Mouse (Mus musculus) heart, adult 2 months (tissue): ENCODE results near the gene Eif4a1. TPM values are rescaled to one million over a fixed set of nuclear protein-coding genes. Genes with fewer than 3 reads are reported as not detected.
"Not testable (repeated sequence)": the region's sequence is repeated elsewhere in the genome, so short reads cannot be mapped to it uniquely, and the experiment has no call there.

Experiments used
- DNase-seq, 2 experiments: peaks; one replicate each; pipeline ENCODE4 v3.0.0; 2021
- H3K27ac ChIP-seq: fragments of 200-600 bp; 2 replicates; pipeline ENCODE4 v1.8.1; 2022
- H3K27me3 ChIP-seq: fragments of 200-500 bp; 2 replicates; pipeline ENCODE4 v1.6.1; 2012; ENCODE audit warnings: mild to moderate bottlenecking, low read length, inconsistent platforms, mixed read lengths; ENCODE audit not compliant: control insufficient read depth, insufficient read depth
- H3K36me3 ChIP-seq: fragments of 200-500 bp; 2 replicates; pipeline ENCODE4 v1.6.1; 2012; ENCODE audit warnings: low read length, inconsistent platforms; ENCODE audit not compliant: control insufficient read depth, insufficient read depth
- H3K4me1 ChIP-seq: fragments of 200-500 bp; 2 replicates; pipeline ENCODE4 v1.6.1; 2011; ENCODE audit warnings: low read length; ENCODE audit not compliant: control insufficient read depth, insufficient read depth
- H3K4me3 ChIP-seq: fragments of 200-600 bp; 2 replicates; pipeline ENCODE4 v1.8.1; 2022
- H3K79me2 ChIP-seq: fragments of 200-500 bp; replicated peaks from 2 replicates; pipeline ENCODE4 v1.6.1; 2012; ENCODE audit warnings: mild to moderate bottlenecking, inconsistent platforms, low read length, moderate library complexity, mixed read lengths; ENCODE audit not compliant: control insufficient read depth, insufficient read depth
- H3K9ac ChIP-seq: fragments of 200-500 bp; 2 replicates; pipeline ENCODE4 v1.6.1; 2012; ENCODE audit warnings: low read depth, mild to moderate bottlenecking, control low read depth, inconsistent platforms, low read length, mixed read lengths
- CTCF ChIP-seq: fragments of 200-600 bp; IDR thresholded peaks from 2 replicates; pipeline ENCODE4 v1.8.1; 2022; ENCODE audit warnings: antibody characterized with exemption, mild to moderate bottlenecking, moderate library complexity
- EP300 ChIP-seq: fragments of 200-500 bp; IDR thresholded peaks from 2 replicates; pipeline ENCODE4 v1.6.1; 2011; ENCODE audit warnings: low read depth, low read length, control low read depth; ENCODE audit not compliant: insufficient read depth
- POLR2A ChIP-seq: fragments of 200-500 bp; IDR thresholded peaks from 2 replicates; pipeline ENCODE4 v1.6.1; 2011; ENCODE audit warnings: mild to moderate bottlenecking, low read depth, low read length, control low read depth; ENCODE audit not compliant: insufficient read depth
- WGBS: fragments of 180-500 bp; shearing (Covaris S2); methylation state at CpG from one replicate; pipeline ENCODE4 v1.1.7; 2018; 5-methylcytosine and 5-hydroxymethylcytosine counted together
- intact Hi-C: fragments of 180-260 bp; cut with DNase I; formaldehyde crosslinking; loops from one replicate; pipeline ENCODE4 v1.15.1; 2025
- polyA plus RNA-seq: library from polyadenylated mRNA; depleted of rRNA; stranded (reverse); fragments of >200 nt; gene quantifications from 2 replicates; pipeline ENCODE4 v1.2.3, GENCODE M21; 2012
- total RNA-seq, 2 experiments: library from RNA; stranded (reverse); gene quantifications; 2 replicates each; pipeline ENCODE4 v1.2.3; 2021

The Eif4a1 gene
- total and polyA plus RNA-seq, 3 experiments: 147 to 198 (median 173) TPM

GRCm38 (mm10) chr11:69704613-69705010 lies 32.4 kb upstream of the Eif4a1 start:
- H3K36me3 ChIP-seq: no peaks in the 10 kb centered on the region
- TF ChIP-seq CTCF: no peak
- no peak for TF ChIP-seq EP300
- TF ChIP-seq POLR2A: no peak
- no peak overlapping the region for H3K4me3 ChIP-seq
- H3K4me1 ChIP-seq: peaks cover 4% of the 10 kb centered on the region; the same call in 1 of the 2 replicates
- intact Hi-C loops: no loop called here
- WGBS: 27% methylated on average over 2 of the region's 2 CpGs
- no peak for DNase-seq
- no peak overlapping the region for H3K27ac ChIP-seq
- no peak overlapping the region for H3K9ac ChIP-seq
- H3K79me2 ChIP-seq: no peaks in the 10 kb centered on the region
- no peaks in the 10 kb centered on the region for H3K27me3 ChIP-seq

- Histone ChIP-seq H3K4me3 (no peak overlapping the region), H3K9ac (no peak overlapping the region), H3K79me2 (no peaks in the 10 kb centered on the region), H3K27me3 (no peaks in the 10 kb centered on the region), H3K27ac (no peak overlapping the region), H3K4me1 (peaks cover 4% of the 10 kb centered on the region; the same call in 1 of the 2 replicates), H3K36me3 (no peaks in the 10 kb centered on the region)
- no peak for TF ChIP-seq CTCF
- no peak for TF ChIP-seq POLR2A
- TF ChIP-seq EP300: no peak
- DNase-seq: no peak
- intact Hi-C loops: no loop called here
- 61% methylated on average over 8 of the region's 8 CpGs for WGBS
These were observed 31.8 kb upstream of the Eif4a1 start for GRCm38 (mm10) chr11:69703814-69704612.

GRCm38 (mm10) chr11:69703381-69703780 lies 31.2 kb upstream of the Eif4a1 start:
- H3K36me3 ChIP-seq, DNase-seq, H3K4me3 ChIP-seq, H3K27me3 ChIP-seq, intact Hi-C loops, H3K79me2 ChIP-seq, H3K4me1 ChIP-seq, H3K27ac ChIP-seq, H3K9ac ChIP-seq: not testable (repeated sequence)
- WGBS: 89% methylated on average over 3 of the region's 3 CpGs

- H3K36me3 ChIP-seq, H3K27me3 ChIP-seq, H3K4me3 ChIP-seq, H3K9ac ChIP-seq, DNase-seq, H3K79me2 ChIP-seq, H3K27ac ChIP-seq, H3K4me1 ChIP-seq, intact Hi-C loops: not testable (repeated sequence)
- 95% methylated on average over 10 of the region's 10 CpGs for WGBS
These were observed 30.7 kb upstream of the Eif4a1 start for GRCm38 (mm10) chr11:69702886-69703285.

GRCm38 (mm10) chr11:69699595-69699994 lies 27.4 kb upstream of the Eif4a1 start:
- H3K79me2 ChIP-seq: no peaks in the 10 kb centered on the region
- H3K4me1 ChIP-seq: peaks cover 1% of the 10 kb centered on the region; the same call in 1 of the 2 replicates
- no peaks in the 10 kb centered on the region for H3K27me3 ChIP-seq
- DNase-seq: no peak
- no peak for TF ChIP-seq EP300
- TF ChIP-seq POLR2A: no peak
- TF ChIP-seq CTCF: no peak
- H3K27ac ChIP-seq: no peak overlapping the region
- H3K4me3 ChIP-seq: no peak overlapping the region
- intact Hi-C loops: no loop called here
- 36% methylated on average over 1 of the region's 1 CpGs for WGBS
- H3K36me3 ChIP-seq: no peaks in the 10 kb centered on the region
- H3K9ac ChIP-seq: no peak overlapping the region

- 68% methylated on average over 5 of the region's 5 CpGs for WGBS
- intact Hi-C loops: no loop called here
These were observed 26.4 kb upstream of the Eif4a1 start for GRCm38 (mm10) chr11:69698574-69698973.

More at GRCm38 (mm10) chr11:69698574-69698973, 26.4 kb upstream of the Eif4a1 start:
- Histone ChIP-seq H3K27ac (no peak overlapping the region), H3K36me3 (no peaks in the 10 kb centered on the region), H3K9ac (no peak overlapping the region), H3K27me3 (no peaks in the 10 kb centered on the region), H3K79me2 (no peaks in the 10 kb centered on the region), H3K4me3 (no peak overlapping the region), H3K4me1 (peaks cover 3% of the 10 kb centered on the region)
- TF ChIP-seq EP300 (no peak), CTCF (peak; percentile 35)
- DNase-seq: no peak
